Mouse (Mus musculus): Measurements from ENCODE around the gene Rnf217. TPM values are rescaled to one million over a fixed set of nuclear protein-coding genes. Genes with fewer than 3 reads are reported as not detected.

Gene Rnf217
- total RNA-seq, 2 experiments from 2014 or later = 2.5 to 3.7 TPM

- no peak for ATAC-seq (replicated peaks; ENCODE audit: poor library complexity)
Measured at GRCm38 (mm10) chr10:31503542-31504133, 105.3 kb downstream of the Rnf217 start.

- ATAC-seq (replicated peaks; ENCODE audit: poor library complexity) = no peak
Measured at GRCm38 (mm10) chr10:31501644-31502043, 107.3 kb downstream of the Rnf217 start.

- ATAC-seq (replicated peaks; ENCODE audit: poor library complexity) = no peak
Measured at GRCm38 (mm10) chr10:31496931-31497330, 112.1 kb downstream of the Rnf217 start.

- no peak for ATAC-seq (replicated peaks; ENCODE audit: poor library complexity)
Measured at GRCm38 (mm10) chr10:31495826-31496225, 113.2 kb downstream of the Rnf217 start.

- ATAC-seq (replicated peaks; ENCODE audit: poor library complexity) = no peak
Measured at GRCm38 (mm10) chr10:31494296-31494695, 114.7 kb downstream of the Rnf217 start.

- ATAC-seq (replicated peaks; ENCODE audit: poor library complexity) = no peak
Measured at GRCm38 (mm10) chr10:31467043-31467898, 141.7 kb downstream of the Rnf217 start.

- ATAC-seq (replicated peaks; ENCODE audit: poor library complexity) = peak; percentile 65
Measured at GRCm38 (mm10) chr10:31465840-31466541, 143.0 kb downstream of the Rnf217 start.

GRCm38 (mm10) chr10:31465424-31465823 is 143.6 kb downstream of the Rnf217 start:
- peak; percentile 68 for ATAC-seq (replicated peaks; ENCODE audit: poor library complexity)

GRCm38 (mm10) chr10:31463044-31463443 is 145.9 kb downstream of the Rnf217 start:
- ATAC-seq (replicated peaks; ENCODE audit: poor library complexity) = no peak

GRCm38 (mm10) chr10:31456806-31457205 is 152.2 kb downstream of the Rnf217 start:
- no peak for ATAC-seq (replicated peaks; ENCODE audit: poor library complexity)

- no peak for ATAC-seq (replicated peaks; ENCODE audit: poor library complexity)
Measured at GRCm38 (mm10) chr10:31447083-31447482, 161.9 kb downstream of the Rnf217 start.

GRCm38 (mm10) chr10:31445291-31446124 is 163.5 kb downstream of the Rnf217 start, which contains the start of gene Tpd52l1:
Gene Tpd52l1, minus strand, starts transcription at chr10:31445958.
- ATAC-seq (replicated peaks; ENCODE audit: poor library complexity) = peak; percentile 98

- no peak for ATAC-seq (replicated peaks; ENCODE audit: poor library complexity)
Measured at GRCm38 (mm10) chr10:31444206-31444605, 164.8 kb downstream of the Rnf217 start.

Other genes starting within 250 kb of the Rnf217 start
- gene Tpd52l1, start 163.2 kb downstream of the Rnf217 start, total RNA-seq (2015) = 0.12 and 0.25 TPM in 2 replicates
- gene Tpd52l1, start 163.2 kb downstream of the Rnf217 start, total RNA-seq (2017) = 0.61 TPM in 1 of 2 replicates, not detected in the other

All from megakaryocyte progenitor cell, adult 5-6 weeks (primary cell).